Mouse (Mus musculus) liver, adult 2 months (tissue): Measurements from ENCODE around the gene Arhgef18.

Experiments
- CTCF ChIP-seq: fragments of 200-500 bp; IDR thresholded peaks from 2 replicates; pipeline ENCODE4 v1.5.1; 2011; ENCODE audit warnings: low read depth, low read length, control low read depth
- POLR2A ChIP-seq: fragments of 200-500 bp; IDR thresholded peaks from 2 replicates; pipeline ENCODE4 v1.6.1; 2011; ENCODE audit warnings: low read length, control low read depth; ENCODE audit not compliant: insufficient read depth; ENCODE audit errors: extremely low read depth

DNA sequence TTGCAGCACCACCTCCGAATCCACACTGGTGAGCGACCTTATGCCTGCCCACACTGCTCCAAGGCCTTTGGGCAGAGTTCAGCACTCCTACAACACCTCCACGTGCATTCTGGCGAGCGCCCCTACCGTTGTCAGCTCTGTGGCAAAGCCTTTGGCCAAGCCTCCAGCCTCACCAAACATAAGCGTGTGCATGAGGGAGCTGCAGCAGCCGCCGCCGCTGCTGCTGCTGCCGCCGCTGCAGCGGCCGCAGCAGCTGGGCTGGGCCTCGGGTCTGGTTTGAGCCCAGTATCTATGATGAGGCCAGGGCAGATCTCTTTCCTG is 103.6 kb downstream of the Arhgef18 start:
- TF ChIP-seq POLR2A (no peak), CTCF (no peak)
